Mouse (Mus musculus) ES-E14 (cell line): ENCODE results near the gene Cd37.

Source experiments
- CHD2 ChIP-seq: IDR thresholded peaks from 2 replicates; pipeline ENCODE4 v1.6.1; 2014; ENCODE audit warnings: mild to moderate bottlenecking, low read depth, low read length, inconsistent platforms
- MAFK ChIP-seq: IDR thresholded peaks from 2 replicates; pipeline ENCODE4 v1.6.1; 2014; ENCODE audit warnings: mild to moderate bottlenecking, low read depth, low read length, inconsistent platforms; ENCODE audit not compliant: insufficient read depth
- ZC3H11A ChIP-seq: IDR thresholded peaks from 2 replicates; pipeline ENCODE4 v1.6.1; 2012; ENCODE audit warnings: low read depth, mild to moderate bottlenecking, inconsistent platforms, low read length, borderline replicate concordance
- ZNF384 ChIP-seq: IDR thresholded peaks from 2 replicates; pipeline ENCODE4 v1.6.1; 2012; ENCODE audit warnings: low read depth, low read length, inconsistent platforms

DNA sequence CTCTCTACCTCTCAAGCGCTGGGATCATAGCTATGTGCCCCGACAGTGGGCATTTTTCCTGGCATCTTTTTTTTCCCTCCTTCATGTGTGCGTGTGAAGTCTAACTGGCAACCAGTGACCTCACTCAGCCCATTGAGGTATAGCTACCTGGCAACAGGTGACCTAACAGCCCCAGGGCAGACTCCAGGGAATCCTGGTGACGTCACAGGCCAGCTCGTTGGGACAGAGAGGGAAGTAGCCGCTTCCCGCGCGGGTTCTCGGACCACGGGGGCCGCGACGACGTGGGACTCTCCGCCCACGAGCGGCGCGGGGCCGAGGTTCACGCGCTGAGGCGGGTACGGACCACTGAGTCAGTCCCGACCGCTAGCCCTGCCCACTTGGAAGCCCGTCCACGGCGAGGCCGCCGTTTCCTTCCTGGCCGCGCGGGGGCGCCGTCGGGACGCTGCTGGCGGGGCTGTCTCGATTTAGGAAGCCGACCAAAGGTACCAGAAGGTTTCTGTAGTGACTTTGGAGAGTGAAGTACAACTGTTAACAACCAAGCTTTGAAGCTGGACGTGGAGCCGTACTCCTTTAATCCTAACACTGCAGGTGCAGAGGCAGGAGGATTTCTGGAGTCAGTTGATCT is 38.3 kb upstream of the Cd37 start, which contains the start of gene Slc6a21:
- TF ChIP-seq MAFK, result no peak
- no peak for TF ChIP-seq ZNF384
- TF ChIP-seq ZC3H11A, result 0 out of 2 replicates have a peak, but pooled peaks have one; percentile 13
- TF ChIP-seq CHD2, result no peak
